Mouse (Mus musculus) brown adipose tissue, adult 24 weeks (tissue): ENCODE results near the gene Tex26. TPM values are rescaled to one million over a fixed set of nuclear protein-coding genes. Genes with fewer than 3 reads are reported as not detected.

Experiments used
- H3K27ac ChIP-seq: fragments of 200-500 bp; replicated peaks from 2 replicates; pipeline ENCODE4 v1.5.1; 2012; ENCODE audit warnings: low read depth, mild to moderate bottlenecking, low read length
- H3K4me1 ChIP-seq: fragments of 200-500 bp; 2 replicates; pipeline ENCODE4 v1.6.1; 2012; ENCODE audit warnings: low read length, mixed read lengths; ENCODE audit not compliant: control insufficient read depth, insufficient read depth, insufficient read length
- H3K4me3 ChIP-seq: fragments of 200-500 bp; 2 replicates; pipeline ENCODE4 v1.5.1; 2012; ENCODE audit warnings: low read depth, mild to moderate bottlenecking, low read length, moderate library complexity; ENCODE audit not compliant: insufficient read depth
- polyA plus RNA-seq: library from polyadenylated mRNA; stranded (reverse); fragments of >200 nt; gene quantifications from 2 replicates; pipeline ENCODE4 v1.2.4, GENCODE M21; 2012; ENCODE audit not compliant: missing spikeins, insufficient read depth, insufficient read length

The Tex26 gene
- polyA plus RNA-seq, 1 experiment, result not detected

DNA sequence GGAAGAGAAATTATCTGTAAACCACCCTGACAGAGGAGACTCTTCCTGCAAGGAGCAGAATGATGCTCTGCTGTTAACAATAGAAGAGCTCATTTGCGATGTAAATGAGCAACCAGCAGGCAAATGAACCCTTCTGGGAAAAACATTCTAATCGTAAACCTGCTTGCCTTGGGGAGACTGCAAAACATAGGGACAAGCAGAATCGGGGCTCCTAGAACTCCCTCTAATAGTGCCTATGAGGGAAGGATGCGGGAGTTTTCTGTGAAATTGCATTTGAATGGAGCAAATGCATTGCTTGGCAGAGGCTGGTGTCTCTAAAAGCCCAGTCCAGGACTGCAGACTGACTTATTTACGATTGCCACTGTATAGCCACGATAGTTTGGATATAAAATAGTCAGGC is 56.2 kb downstream of the Tex26 start:
- Histone ChIP-seq H3K4me3 (no peak overlapping the region), H3K27ac (no peak overlapping the region), H3K4me1 (no peaks in the 10 kb centered on the region)

DNA sequence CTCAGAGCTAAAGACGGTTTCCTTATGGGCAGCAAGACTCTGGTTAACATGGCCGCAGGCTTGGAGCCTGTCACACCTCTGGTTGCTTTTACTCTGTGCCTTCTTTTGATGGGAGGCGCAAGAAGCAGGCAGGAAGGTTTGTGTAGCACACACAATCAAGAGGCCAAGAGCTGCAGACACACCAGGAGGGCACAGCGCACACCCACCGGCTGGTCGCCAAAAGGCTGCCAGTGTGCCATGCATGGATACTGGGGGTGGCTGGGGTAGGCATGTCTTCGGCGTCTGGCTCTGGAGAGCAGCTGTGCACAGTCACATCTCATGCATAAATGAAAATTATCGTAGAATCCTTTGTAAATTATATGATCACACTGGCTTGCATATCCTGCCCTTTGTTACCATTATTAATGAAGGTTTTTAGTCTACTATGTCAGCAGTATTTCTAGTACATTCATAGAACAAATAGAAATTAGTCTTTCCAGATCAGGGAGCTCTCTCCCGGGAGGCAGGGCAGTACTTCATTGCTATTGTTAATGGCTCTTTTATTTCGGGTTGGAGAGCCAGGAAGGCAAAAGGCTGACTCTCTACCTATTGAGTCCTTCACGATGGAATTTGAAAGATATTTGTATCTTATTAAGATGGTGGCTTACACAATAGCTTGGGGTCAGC is 57.1 kb downstream of the Tex26 start:
- Histone ChIP-seq H3K4me3 (no peak overlapping the region), H3K27ac (no peak overlapping the region), H3K4me1 (no peaks in the 10 kb centered on the region)

DNA sequence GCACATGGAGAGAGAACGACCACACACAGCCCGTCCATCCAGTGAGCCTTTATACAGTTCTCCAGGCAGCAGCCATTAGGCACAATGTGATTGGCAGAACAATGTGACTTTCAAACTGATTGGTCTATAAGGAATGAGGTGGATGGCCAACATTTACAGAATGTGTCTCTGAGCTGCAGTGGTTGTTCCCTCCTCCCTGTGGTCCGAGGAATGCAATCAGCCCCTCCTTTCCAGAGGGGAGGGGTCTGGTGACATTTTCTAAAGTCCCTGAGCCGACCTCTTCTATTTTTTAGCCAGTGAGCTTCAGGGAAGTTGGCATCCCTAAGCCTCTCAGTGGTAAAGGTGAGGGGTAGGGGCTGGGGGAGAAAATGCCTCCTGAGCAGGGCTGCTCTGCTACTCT is 60.5 kb downstream of the Tex26 start:
- H3K27ac ChIP-seq, result no peak overlapping the region

DNA sequence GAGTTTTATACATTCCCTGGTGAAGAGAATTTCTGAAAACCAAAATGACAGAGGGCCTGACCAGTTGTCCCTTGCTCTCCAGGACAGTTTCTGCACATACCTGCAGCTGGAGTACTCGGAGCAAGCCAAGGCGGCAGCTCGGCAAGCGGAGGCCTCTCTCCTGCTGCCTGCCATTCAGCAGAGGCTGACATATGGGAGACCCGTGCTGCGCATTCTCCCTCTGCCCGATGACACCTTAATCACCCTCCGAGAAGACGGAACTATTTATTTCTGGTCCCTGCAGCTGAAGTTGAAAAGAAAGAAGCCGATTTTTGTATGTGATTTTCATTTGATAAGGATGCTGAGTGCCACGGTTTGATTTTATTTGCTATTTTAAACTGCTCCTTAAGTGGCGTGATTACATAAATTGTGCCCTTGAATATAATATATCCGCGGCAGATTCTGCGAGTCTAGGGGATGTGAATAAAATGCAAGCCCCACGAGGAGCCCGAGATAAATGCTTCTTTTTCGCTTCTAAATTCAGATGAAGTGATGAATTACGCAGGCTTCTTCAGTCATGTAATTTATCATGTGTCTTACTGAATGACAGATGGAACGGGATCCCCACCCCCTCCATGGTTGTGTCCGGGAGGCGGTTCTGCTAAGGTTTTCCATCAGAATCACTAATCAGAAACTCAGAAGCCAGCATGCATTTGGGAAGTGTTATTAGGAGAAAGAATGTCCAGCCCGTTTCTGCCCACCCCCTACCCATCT is 64.1 kb downstream of the Tex26 start:
- H3K27ac ChIP-seq, result no peak overlapping the region
- no peaks in the 10 kb centered on the region for H3K4me1 ChIP-seq
- H3K4me3 ChIP-seq, result no peak overlapping the region

More for the DNA sequence above, 60.5 kb downstream of the Tex26 start:
- H3K4me3 ChIP-seq, result no peak overlapping the region
- H3K4me1 ChIP-seq, result no peaks in the 10 kb centered on the region

DNA sequence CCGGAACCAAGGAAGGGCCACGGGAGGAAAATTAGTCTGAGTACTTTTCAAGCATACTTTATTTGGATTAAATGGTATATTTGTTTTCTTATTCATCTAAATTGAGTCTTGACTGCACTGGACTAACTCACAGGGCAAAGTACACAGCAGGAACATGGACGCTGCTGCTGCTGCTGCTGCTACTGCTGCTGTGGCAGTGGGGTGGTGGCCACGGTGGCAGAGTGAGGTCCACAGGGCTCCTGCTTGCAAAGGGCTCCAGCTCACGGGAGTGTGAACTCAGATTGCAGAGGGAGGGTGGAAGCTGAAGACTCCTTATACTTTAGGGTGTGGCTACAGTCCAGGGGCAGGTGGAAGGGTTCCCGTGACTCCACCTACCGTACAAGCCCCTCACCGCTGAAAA is 65.5 kb downstream of the Tex26 start:
- no peaks in the 10 kb centered on the region for H3K4me1 ChIP-seq
- no peak overlapping the region for H3K27ac ChIP-seq
- no peak overlapping the region for H3K4me3 ChIP-seq

DNA sequence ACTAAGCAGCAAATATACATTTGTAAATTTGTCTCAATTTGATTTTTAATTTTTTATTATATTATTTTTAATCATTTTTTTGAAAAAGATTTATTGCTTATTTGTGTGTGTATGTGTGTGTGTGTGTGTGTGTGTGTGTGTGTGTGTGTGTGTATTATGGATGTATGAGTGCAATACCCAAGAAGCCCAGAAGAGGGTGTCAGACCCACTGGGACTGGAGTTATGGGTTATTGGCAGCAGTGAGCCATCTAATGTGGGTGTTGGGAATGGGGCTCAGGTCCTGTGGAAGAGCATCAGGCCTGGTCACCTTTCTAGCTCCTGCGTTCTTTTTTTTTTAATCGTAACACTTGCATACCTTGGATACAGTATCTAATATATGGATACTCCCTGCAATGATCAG is 66.6 kb downstream of the Tex26 start:
- H3K4me3 ChIP-seq, result no peak overlapping the region
- H3K4me1 ChIP-seq, result no peaks in the 10 kb centered on the region
- H3K27ac ChIP-seq, result no peak overlapping the region

DNA sequence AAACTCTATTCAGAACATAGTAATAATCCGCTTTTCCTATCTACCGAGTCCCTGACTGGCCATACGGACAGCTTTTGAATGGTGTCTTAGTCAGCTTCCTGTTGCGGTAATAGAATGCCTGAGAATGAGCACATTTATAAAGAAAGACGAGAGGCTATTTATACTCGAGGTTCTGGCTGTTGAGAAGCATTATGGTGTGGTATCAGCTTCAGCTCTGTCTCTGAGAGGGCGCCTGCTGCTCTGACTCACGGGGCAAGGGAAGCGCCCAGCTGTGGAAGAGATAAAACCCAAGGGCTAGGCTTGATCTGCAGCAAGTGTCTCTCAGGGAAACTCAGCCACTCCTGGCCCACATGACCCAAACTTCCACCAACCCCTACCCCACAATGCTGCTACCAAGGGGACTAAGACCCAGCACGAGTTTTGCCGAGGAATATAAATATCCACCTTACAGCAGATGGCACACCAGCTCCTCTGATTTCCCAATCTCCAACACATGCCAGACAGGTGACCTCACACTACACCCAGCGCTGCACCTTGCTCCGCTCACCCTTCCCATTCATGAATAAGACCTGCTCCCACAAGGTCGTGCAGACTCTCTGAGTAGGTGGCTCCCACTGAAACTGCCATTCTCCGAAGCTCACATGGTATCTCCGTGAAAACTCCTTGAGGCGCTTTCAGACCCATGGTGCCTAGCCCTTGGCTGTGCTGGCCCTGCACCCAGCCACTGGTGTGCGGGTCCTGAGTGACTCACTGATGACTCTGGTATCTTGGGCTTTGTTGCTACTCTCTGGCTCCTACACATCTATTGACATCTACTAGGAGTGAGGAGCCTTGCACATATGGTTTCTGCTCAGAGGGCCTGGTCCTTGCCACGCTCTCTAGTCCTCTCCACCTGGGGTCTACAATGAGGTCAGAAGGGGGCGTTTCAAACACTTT is 68.9 kb downstream of the Tex26 start:
- Histone ChIP-seq H3K4me1 (no peaks in the 10 kb centered on the region), H3K4me3 (no peak overlapping the region), H3K27ac (no peak overlapping the region)

DNA sequence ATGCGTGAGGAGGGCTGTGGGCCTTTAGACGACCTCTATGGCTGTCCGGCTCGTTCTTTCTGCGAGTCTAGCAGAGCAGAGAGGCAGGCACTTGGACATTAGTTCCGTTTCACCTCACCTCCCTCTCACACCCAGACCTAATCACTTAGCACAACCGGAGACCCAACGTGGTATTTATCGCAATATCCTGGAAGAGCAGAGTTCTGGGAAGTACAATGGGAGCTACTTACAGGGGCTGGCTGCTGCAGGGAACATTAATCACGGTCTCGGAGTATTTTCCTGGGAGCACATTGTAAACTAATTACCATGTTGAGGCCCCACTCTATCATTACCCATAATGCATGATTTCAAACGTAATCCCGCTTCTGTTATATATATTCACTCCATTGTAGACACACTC is 70.9 kb downstream of the Tex26 start:
- H3K4me3 ChIP-seq, result no peak overlapping the region
- no peaks in the 10 kb centered on the region for H3K4me1 ChIP-seq
- no peak overlapping the region for H3K27ac ChIP-seq

DNA sequence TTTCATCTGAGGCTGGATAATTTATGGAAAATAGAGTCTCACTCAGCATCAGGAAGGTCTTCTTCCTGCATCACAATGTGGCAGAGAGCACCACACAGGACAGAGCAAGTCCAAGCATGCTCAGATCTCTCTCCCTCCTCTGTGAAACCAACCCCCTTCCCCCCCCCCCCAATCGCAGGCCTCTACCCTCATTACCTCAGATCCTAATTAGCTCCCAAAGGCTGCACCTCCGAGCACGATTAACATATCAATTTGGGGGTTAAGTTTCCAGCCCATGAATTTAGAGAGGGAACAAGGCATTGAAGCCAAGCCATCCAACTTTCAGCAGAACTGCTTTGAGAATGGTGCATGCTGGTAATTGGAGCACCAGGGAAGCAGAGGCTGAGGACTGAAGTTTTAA is 73.2 kb downstream of the Tex26 start:
- H3K4me1 ChIP-seq, result no peaks in the 10 kb centered on the region
- no peak overlapping the region for H3K27ac ChIP-seq
- H3K4me3 ChIP-seq, result no peak overlapping the region

DNA sequence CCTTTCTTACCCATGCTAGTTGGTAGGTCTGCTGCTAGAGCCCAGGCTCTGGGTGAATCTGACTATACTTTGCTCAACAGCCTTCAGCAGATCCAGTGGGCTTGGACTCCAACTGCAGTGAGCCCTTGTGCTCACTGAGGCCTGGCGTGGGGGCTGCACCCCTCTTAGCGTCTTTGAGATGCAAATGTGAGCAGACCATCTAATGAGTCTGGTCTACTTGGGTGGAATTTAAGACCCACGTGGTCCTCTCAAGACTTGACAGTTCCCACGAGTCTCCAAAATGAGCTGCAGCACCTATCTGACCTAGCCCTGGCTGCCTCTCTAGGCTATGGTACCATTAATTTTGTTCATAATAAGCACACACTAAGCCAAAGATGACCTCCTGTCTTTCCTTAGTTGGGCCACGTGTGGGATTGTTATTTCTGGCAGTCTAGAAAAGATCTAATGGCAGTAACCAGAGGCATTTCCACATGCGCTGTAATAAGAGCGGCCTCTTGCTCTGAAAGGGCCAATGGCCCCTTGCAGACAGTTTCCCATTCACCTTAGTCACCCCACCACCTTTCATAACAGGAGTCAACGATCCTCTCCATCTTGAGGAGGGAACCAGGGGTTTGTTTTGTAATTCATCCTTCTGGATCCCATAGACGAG is 74.1 kb downstream of the Tex26 start:
- no peak overlapping the region for H3K27ac ChIP-seq
- no peaks in the 10 kb centered on the region for H3K4me1 ChIP-seq
- no peak overlapping the region for H3K4me3 ChIP-seq

DNA sequence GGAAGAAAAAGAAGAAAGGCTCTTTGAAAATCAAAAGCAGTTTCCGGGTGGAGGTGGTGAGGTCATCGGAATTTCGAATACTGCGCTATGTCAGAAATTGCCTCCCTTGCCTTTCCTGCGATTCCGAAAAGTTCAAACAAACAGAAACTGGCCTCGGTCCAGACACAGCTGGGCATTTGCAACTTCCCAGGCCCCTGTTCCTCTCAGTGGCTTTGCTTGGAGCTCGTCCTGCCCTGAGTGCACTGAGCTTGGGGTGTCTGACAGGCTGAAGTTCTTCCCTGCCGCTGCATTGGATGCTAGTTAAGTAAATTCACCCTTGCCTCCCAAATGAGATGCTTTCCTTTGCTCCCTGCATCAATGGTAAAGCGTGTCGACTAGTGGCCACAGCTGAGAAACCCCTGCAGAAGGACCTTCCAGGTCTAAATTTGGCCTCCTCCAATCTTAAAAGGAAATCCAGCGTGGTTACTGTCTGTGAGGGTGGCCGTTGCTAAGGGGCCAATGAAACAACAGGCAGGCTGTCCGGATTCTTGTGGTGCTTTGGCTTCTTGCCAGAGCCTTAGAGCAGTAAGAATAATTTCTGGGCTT is 74.7 kb downstream of the Tex26 start:
- Histone ChIP-seq H3K27ac (no peak overlapping the region), H3K4me1 (no peaks in the 10 kb centered on the region), H3K4me3 (no peak overlapping the region)

DNA sequence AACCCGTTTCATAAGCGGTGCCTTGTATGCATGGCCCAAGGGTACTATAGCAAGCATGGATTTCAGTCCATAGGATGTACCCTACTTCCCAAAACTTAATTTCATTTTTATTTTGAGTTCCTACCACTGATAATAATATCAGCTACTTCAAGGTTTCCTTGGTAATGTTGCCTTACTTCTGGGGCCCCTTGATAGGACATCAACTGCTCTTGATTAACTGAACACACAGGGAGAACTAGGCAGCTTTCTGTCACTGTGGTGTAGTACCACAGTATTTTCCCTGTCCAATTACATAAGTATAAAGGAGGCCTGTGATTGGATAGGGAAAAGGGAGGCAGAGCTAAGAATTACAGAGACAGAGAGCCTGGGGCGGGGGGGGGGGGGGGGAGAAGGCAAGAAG is 75.4 kb downstream of the Tex26 start:
- no peaks in the 10 kb centered on the region for H3K4me1 ChIP-seq
- no peak overlapping the region for H3K27ac ChIP-seq
- H3K4me3 ChIP-seq, result no peak overlapping the region

DNA sequence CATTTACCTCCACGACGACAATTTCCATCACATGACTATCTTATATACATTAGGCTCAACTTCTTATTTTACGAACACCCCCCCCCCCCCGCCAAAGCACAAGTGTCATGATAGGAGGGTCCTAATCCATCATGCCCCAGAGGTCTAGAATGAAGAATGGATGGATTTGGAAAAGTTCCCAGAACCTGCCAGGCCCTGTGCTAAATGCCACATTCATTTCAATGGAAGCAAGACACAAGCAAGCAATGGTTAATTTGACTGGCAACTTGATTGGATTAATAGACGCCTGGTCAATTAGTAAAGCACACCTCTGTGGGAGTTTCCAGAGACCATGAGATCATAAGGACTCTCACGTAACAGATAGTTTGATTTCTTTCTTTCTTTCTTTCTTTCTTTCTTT is 77.7 kb downstream of the Tex26 start:
- no peaks in the 10 kb centered on the region for H3K4me1 ChIP-seq
- H3K4me3 ChIP-seq, result no peak overlapping the region
- H3K27ac ChIP-seq, result no peak overlapping the region
